Mouse (Mus musculus): Measurements from ENCODE around the gene Akap13.
"Not testable (repeated sequence)": the region's sequence is repeated elsewhere in the genome, so short reads cannot be mapped to it uniquely, and the experiment has no call there.

GRCm38 (mm10) chr7:75760661-75761319, 305.5 kb downstream of the Akap13 start:
- not testable (repeated sequence) for TF ChIP-seq CTCF, POLR2A (IDR thresholded peaks at IDR 0.05; ENCODE audit: extremely low read depth, insufficient read depth, low read length)

All from cortical plate, adult 2 months (tissue).